Mouse (Mus musculus) MEL (cell line): ENCODE measurements at regions not wholly inside any gene's neighbourhood (a gene's known extent, or its start where the extent isn't known, plus 50 kb on each side); places are given as distances from the start of the nearest gene placed in this dataset.
A peak's percentile ranks its signal among the peaks of the same experiment; 100 is the strongest.

Experiments used
- DNase-seq: peaks from one replicate; pipeline ENCODE4 v3.0.0; 2011; ENCODE audit warnings: low read depth, low spot score
- H3K27ac ChIP-seq: 2 replicates; pipeline ENCODE4 v1.5.1; 2012; ENCODE audit warnings: low read depth, mild to moderate bottlenecking, control low read depth, low read length, moderate library complexity; ENCODE audit not compliant: control insufficient read depth
- H3K27me3 ChIP-seq, 2 experiments: fragments of 150-350 bp in 1 of 2; sonication (generic) in 1 of 2; 2 replicates each; pipeline ENCODE4 v1.6.1; 2012; ENCODE audit warnings: low read length in 2 of 2, mild to moderate bottlenecking in 2 of 2, improper control_type of control experiment in 1 of 2, moderate library complexity in 1 of 2; ENCODE audit not compliant: insufficient read depth in 2 of 2, control insufficient read depth in 1 of 2
- H3K36me3 ChIP-seq, 2 experiments: 2 replicates each; pipeline ENCODE4 v1.6.1; 2012 to 2014; ENCODE audit warnings: low read length in 2 of 2, improper control_type of control experiment in 1 of 2, inconsistent platforms in 1 of 2, mild to moderate bottlenecking in 1 of 2; ENCODE audit not compliant: insufficient read depth in 2 of 2, control insufficient read depth in 1 of 2
- H3K4me1 ChIP-seq, 2 experiments: fragments of 150-350 bp in 1 of 2; sonication (generic) in 1 of 2; 2 replicates each; pipeline ENCODE4 v1.6.1; 2012; ENCODE audit warnings: low read length in 2 of 2, improper control_type of control experiment in 1 of 2, mild to moderate bottlenecking in 1 of 2; ENCODE audit not compliant: insufficient read depth in 2 of 2, control insufficient read depth in 1 of 2
- H3K4me3 ChIP-seq, 2 experiments: fragments of 150-350 bp in 1 of 2; sonication (generic) in 1 of 2; 2 replicates each; pipeline ENCODE4 v1.5.1; 2012; ENCODE audit warnings: low read depth in 2 of 2, low read length in 2 of 2, mild to moderate bottlenecking in 2 of 2, moderate library complexity in 2 of 2, control low read depth in 1 of 2, improper control_type of control experiment in 1 of 2; ENCODE audit not compliant: control insufficient read depth in 1 of 2, insufficient read depth in 1 of 2
- H3K79me2 ChIP-seq: 2 replicates; pipeline ENCODE4 v1.6.1; 2012; ENCODE audit warnings: mild to moderate bottlenecking, low read length, moderate library complexity; ENCODE audit not compliant: control insufficient read depth, poor library complexity, insufficient read depth
- H3K9ac ChIP-seq: 2 replicates; pipeline ENCODE4 v1.6.1; 2012; ENCODE audit warnings: low read depth, mild to moderate bottlenecking, control low read depth, low read length, moderate library complexity; ENCODE audit not compliant: control insufficient read depth, poor library complexity, severe bottlenecking
- H3K9me3 ChIP-seq: fragments of 150-350 bp; sonication (generic); replicated peaks from 2 replicates; pipeline ENCODE4 v1.6.1; 2012; ENCODE audit warnings: mild to moderate bottlenecking, low read length, improper control_type of control experiment, moderate library complexity; ENCODE audit not compliant: insufficient read depth
- BHLHE40 ChIP-seq: IDR thresholded peaks from 2 replicates; pipeline ENCODE4 v1.6.1; 2012; ENCODE audit warnings: low read depth, mild to moderate bottlenecking, inconsistent platforms, low read length, improper control_type of control experiment, borderline replicate concordance
- CTCF ChIP-seq, 3 experiments: IDR thresholded peaks in 2 of 3; conservative IDR thresholded peaks in 1 of 3; 2 replicates each; pipeline ENCODE4 v1.5.1; 2011 to 2012; ENCODE audit warnings: low read length in 3 of 3, low read depth in 2 of 3, mild to moderate bottlenecking in 2 of 3, improper control_type of control experiment in 1 of 3, inconsistent platforms in 1 of 3, mixed read lengths in 1 of 3, moderate library complexity in 1 of 3; ENCODE audit not compliant: control insufficient read depth in 1 of 3, insufficient read depth in 1 of 3, poor library complexity in 1 of 3, severe bottlenecking in 1 of 3
- EP300 ChIP-seq, 2 experiments: IDR thresholded peaks; 2 replicates each; pipeline ENCODE4 v1.6.1; 2011; ENCODE audit warnings: improper control_type of control experiment in 2 of 2, low read length in 2 of 2, low read depth in 1 of 2, mild to moderate bottlenecking in 1 of 2
- GABPA ChIP-seq: IDR thresholded peaks from 2 replicates; pipeline ENCODE4 v1.6.1; 2012; ENCODE audit warnings: low read depth, mild to moderate bottlenecking, inconsistent platforms, low read length, improper control_type of control experiment, moderate library complexity
- GATA1 ChIP-seq: IDR thresholded peaks from 2 replicates; pipeline ENCODE4 v1.6.1; 2011; ENCODE audit warnings: low read depth, low read length, improper control_type of control experiment
- MAX ChIP-seq: IDR thresholded peaks from 2 replicates; pipeline ENCODE4 v1.6.1; 2011; ENCODE audit warnings: low read length, improper control_type of control experiment
- MAZ ChIP-seq: IDR thresholded peaks from 2 replicates; pipeline ENCODE4 v1.6.1; 2012; ENCODE audit warnings: low read depth, mild to moderate bottlenecking, inconsistent platforms, low read length, improper control_type of control experiment
- MYB ChIP-seq: IDR thresholded peaks from 2 replicates; pipeline ENCODE4 v1.6.1; 2011; ENCODE audit warnings: mild to moderate bottlenecking, low read depth, low read length, improper control_type of control experiment
- MYC ChIP-seq: IDR thresholded peaks from 2 replicates; pipeline ENCODE4 v1.6.1; 2011; ENCODE audit warnings: low read depth, mild to moderate bottlenecking, low read length, improper control_type of control experiment, moderate library complexity
- NELFE ChIP-seq: IDR thresholded peaks from 2 replicates; pipeline ENCODE4 v1.6.1; 2011; ENCODE audit warnings: low read depth, low read length, improper control_type of control experiment
- POLR2A ChIP-seq, 2 experiments: IDR thresholded peaks; 2 replicates each; pipeline ENCODE4 v1.6.1; 2011 to 2012; ENCODE audit warnings: low read length in 2 of 2, mild to moderate bottlenecking in 2 of 2, control low read depth in 1 of 2, improper control_type of control experiment in 1 of 2, low read depth in 1 of 2, moderate library complexity in 1 of 2; ENCODE audit not compliant: control insufficient read depth in 1 of 2, insufficient read depth in 1 of 2, poor library complexity in 1 of 2
- SIN3A ChIP-seq: IDR thresholded peaks from 2 replicates; pipeline ENCODE4 v1.6.1; 2012; ENCODE audit warnings: low read length, improper control_type of control experiment, inconsistent platforms
- TCF12 ChIP-seq: IDR thresholded peaks from 2 replicates; pipeline ENCODE4 v1.6.1; 2014; ENCODE audit warnings: low read depth, mild to moderate bottlenecking, inconsistent platforms, low read length, improper control_type of control experiment, moderate library complexity
- USF2 ChIP-seq, 2 experiments: IDR thresholded peaks; 2 replicates each; pipeline ENCODE4 v1.6.1; 2011 to 2012; ENCODE audit warnings: improper control_type of control experiment in 2 of 2, low read length in 2 of 2, borderline replicate concordance in 1 of 2, inconsistent platforms in 1 of 2, low read depth in 1 of 2, mild to moderate bottlenecking in 1 of 2; ENCODE audit not compliant: insufficient read depth in 1 of 2

DNA sequence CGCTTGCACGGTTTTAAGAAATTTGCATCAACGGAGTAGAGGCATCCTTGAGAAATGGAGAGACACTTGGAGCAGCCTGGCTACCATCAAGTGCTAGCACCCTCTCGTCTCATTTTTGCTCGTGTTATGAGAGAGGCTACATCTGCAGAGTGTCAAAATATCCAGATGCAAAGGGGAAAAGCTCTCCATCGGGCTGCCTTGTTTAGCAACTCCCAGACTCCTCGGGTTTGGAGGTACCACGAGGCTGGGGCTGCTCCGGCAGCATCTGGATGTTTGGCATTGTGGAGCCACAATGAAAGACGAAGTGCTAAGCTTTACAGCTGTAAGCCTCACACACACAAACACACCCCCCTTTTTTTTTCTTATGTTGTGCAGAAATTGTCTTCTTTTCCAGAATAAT lies 270.5 kb upstream of the Gm765 start:
- no peaks in the 10 kb centered on the region for H3K9me3 ChIP-seq
- H3K9ac ChIP-seq: no peak overlapping the region
- H3K27ac ChIP-seq: no peak overlapping the region
- peaks cover 0 to 4% of the 10 kb centered on the region in 2 experiments; a peak in 1 of 4 replicates for H3K4me1 ChIP-seq
- H3K36me3 ChIP-seq: peaks cover 0 to 2% of the 10 kb centered on the region in 2 experiments; a peak in 2 of 4 replicates
- no peak overlapping the region for H3K4me3 ChIP-seq
- no peak for DNase-seq
- TF ChIP-seq GATA1: no peak
- no peak for TF ChIP-seq SIN3A
- no peak for TF ChIP-seq NELFE
- TF ChIP-seq USF2 (IDR thresholded peaks at IDR 0.05; ENCODE audit: borderline replicate concordance in 1 of 2, insufficient read depth in 1 of 2, low read depth in 1 of 2, low read length in 2 of 2): no peak
- no peak for TF ChIP-seq CTCF (IDR thresholded peaks at IDR 0.05 in 2 of 3, conservative IDR thresholded peaks at IDR 0.05 in 1 of 3; ENCODE audit: control insufficient read depth in 1 of 3, insufficient read depth in 1 of 3, low read depth in 2 of 3, low read length in 3 of 3, poor library complexity in 1 of 3, severe bottlenecking in 1 of 3)
- H3K79me2 ChIP-seq: no peaks in the 10 kb centered on the region
- no peaks in the 10 kb centered on the region for H3K27me3 ChIP-seq

GRCm38 (mm10) chr6:98609133-98609532 lies 266.6 kb upstream of the Gm765 start:
- no peak overlapping the region for H3K9ac ChIP-seq
- DNase-seq: peak; percentile 10
- no peak overlapping the region for H3K27ac ChIP-seq
- H3K79me2 ChIP-seq: no peaks in the 10 kb centered on the region
- H3K4me1 ChIP-seq: peaks cover 0 to 12% of the 10 kb centered on the region in 2 experiments; a peak in 3 of 4 replicates
- H3K9me3 ChIP-seq: no peaks in the 10 kb centered on the region
- H3K36me3 ChIP-seq: peaks cover 0 to 2% of the 10 kb centered on the region in 2 experiments; a peak in 2 of 4 replicates
- no peaks in the 10 kb centered on the region for H3K27me3 ChIP-seq
- no peak overlapping the region for H3K4me3 ChIP-seq
- TF ChIP-seq CTCF (IDR thresholded peaks at IDR 0.05 in 2 of 3, conservative IDR thresholded peaks at IDR 0.05 in 1 of 3; ENCODE audit: control insufficient read depth in 1 of 3, insufficient read depth in 1 of 3, low read depth in 2 of 3, low read length in 3 of 3, poor library complexity in 1 of 3, severe bottlenecking in 1 of 3) (no peak), MAX (no peak), BHLHE40 (no peak), TCF12 (no peak), EP300 (IDR thresholded peaks at IDR 0.05; ENCODE audit: low read depth in 1 of 2, low read length in 2 of 2) (0 out of 4 replicates have a peak, but pooled peaks of 1 of the 2 experiments have one; percentile 6), POLR2A (IDR thresholded peaks at IDR 0.05; ENCODE audit: control insufficient read depth in 1 of 2, insufficient read depth in 1 of 2, low read depth in 1 of 2, low read length in 2 of 2, poor library complexity in 1 of 2) (no peak), GABPA (no peak), MAZ (no peak)

DNA sequence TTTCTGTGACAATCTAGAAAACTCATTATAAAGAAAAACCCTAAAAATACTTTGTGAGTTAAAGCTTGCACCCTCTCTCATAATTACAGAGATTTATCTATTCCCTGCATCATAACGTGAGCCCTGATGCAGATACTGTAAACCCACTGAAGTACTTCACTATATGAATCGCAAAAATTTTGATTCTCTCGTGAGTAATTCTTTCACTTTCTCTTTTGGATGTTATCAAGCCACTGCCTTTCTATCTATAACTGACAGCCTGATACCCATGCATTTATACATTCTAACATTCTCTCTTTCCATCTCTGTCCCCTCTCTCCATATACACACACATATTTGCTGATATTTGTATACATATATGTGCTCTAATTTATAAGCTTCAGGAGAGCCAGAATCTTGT lies 264.1 kb upstream of the Gm765 start:
- Histone ChIP-seq H3K4me3 (peak overlapping the region in 1 of 2 experiments; percentile 61; a peak in 2 of 4 replicates), H3K4me1 (peaks cover 0 to 12% of the 10 kb centered on the region in 2 experiments; a peak in 3 of 4 replicates), H3K79me2 (no peaks in the 10 kb centered on the region)
- DNase-seq: no peak
- no peak for TF ChIP-seq MYB
- no peak for TF ChIP-seq MYC
- TF ChIP-seq CTCF (IDR thresholded peaks at IDR 0.05 in 2 of 3, conservative IDR thresholded peaks at IDR 0.05 in 1 of 3; ENCODE audit: control insufficient read depth in 1 of 3, insufficient read depth in 1 of 3, low read depth in 2 of 3, low read length in 3 of 3, poor library complexity in 1 of 3, severe bottlenecking in 1 of 3): no peak
- TF ChIP-seq, all 39 proteins: peak for 0
- H3K9me3 ChIP-seq: no peaks in the 10 kb centered on the region
- H3K27me3 ChIP-seq: no peaks in the 10 kb centered on the region; a peak in 1 of 4 replicates
- no peak overlapping the region for H3K9ac ChIP-seq
- H3K27ac ChIP-seq: no peak overlapping the region
- peaks cover 0 to 2% of the 10 kb centered on the region in 2 experiments; a peak in 2 of 4 replicates for H3K36me3 ChIP-seq
